Comparison of ENCODE assay signal across 18 mouse cellular contexts in genomic region chr7:135770051-135770450, GRCm38 (mm10). TPM values are rescaled to one million over a fixed set of nuclear protein-coding genes. Genes with fewer than 3 reads are reported as not detected.
A peak's percentile ranks its signal among the peaks of the same experiment; 100 is the strongest.
DNase-seq lines count a peak whose midpoint lies in the region; ATAC-seq lines count a peak whose summit lies in the region.
"Had no signal": no experiment of that assay in that cellular context is flagged by ENCODE, and none has a peak within 500 bp of the region (broad histone marks: within the 10 kb centered on the region; RNA-seq: fewer than 3 reads in every experiment).

No protein-coding gene starts in this region.

- H3K4me2 ChIP-seq in kidney, embryonic 15.5 days = no peak overlapping the region
- no peak overlapping the region for H3K4me2 ChIP-seq in neural tube, embryonic 14.5 days (ENCODE audit: low read depth, low read length)
- H3K4me2 ChIP-seq: limb, embryonic 12.5 days; liver, embryonic 15.5 days had no signal

- H3K9me3 ChIP-seq in kidney, embryonic 15.5 days (replicated peaks) = no peaks in the 10 kb centered on the region
- no peaks in the 10 kb centered on the region for H3K9me3 ChIP-seq in neural tube, embryonic 14.5 days (ENCODE audit: control insufficient read depth, low read length)
- H3K9me3 ChIP-seq: limb, embryonic 12.5 days; liver, embryonic 15.5 days had no signal

- no peak overlapping the region for H3K9ac ChIP-seq in kidney, embryonic 15.5 days
- H3K9ac ChIP-seq in neural tube, embryonic 14.5 days (replicated peaks; ENCODE audit: low read depth, low read length) = no peak overlapping the region
- H3K9ac ChIP-seq: forebrain, postnatal 0 days; limb, embryonic 12.5 days; liver, embryonic 15.5 days had no signal

- no peak overlapping the region for H3K27ac ChIP-seq in kidney, embryonic 15.5 days
- no peak overlapping the region; the same call in 1 of the 2 replicates for H3K27ac ChIP-seq in neural tube, embryonic 14.5 days (ENCODE audit: low read depth, low read length)
- H3K27ac ChIP-seq: hindbrain, postnatal 0 days; layer of hippocampus, adult 2 months; limb, embryonic 12.5 days; liver, embryonic 15.5 days had no signal

- peak; percentile 40; the same call in 1 of the 2 replicates for ATAC-seq in kidney, embryonic 15.5 days (replicated peaks; ENCODE audit: low FRiP score)
- ATAC-seq in neural tube, embryonic 14.5 days (ENCODE audit: low read depth) = 0 out of 2 replicates have a peak, but pooled peaks have one; percentile 25
- ATAC-seq: forebrain, postnatal 0 days had no signal

- no peak overlapping the region for H3K4me3 ChIP-seq in kidney, embryonic 15.5 days (replicated peaks)
- no peak overlapping the region for H3K4me3 ChIP-seq in neural tube, embryonic 14.5 days (ENCODE audit: low read depth, low read length)
- H3K4me3 ChIP-seq: layer of hippocampus, adult 2 months; limb, embryonic 12.5 days; liver, embryonic 15.5 days; myocyte had no signal

- WGBS in kidney, embryonic 15.5 days = 70% methylated on average over 6 of the region's 6 CpGs
- WGBS in neural tube, embryonic 14.5 days = 63% methylated on average over 6 of the region's 6 CpGs

- H3K4me1 ChIP-seq in kidney, embryonic 15.5 days = peaks cover 7% of the 10 kb centered on the region
- peaks cover 12% of the 10 kb centered on the region; the same call in 1 of the 2 replicates for H3K4me1 ChIP-seq in neural tube, embryonic 14.5 days (ENCODE audit: control insufficient read depth, insufficient read depth, low read length)
- H3K4me1 ChIP-seq: liver, embryonic 15.5 days had no signal

- DNase-seq in cerebellum, postnatal 14 days = peak; percentile 6 to 29
- DNase-seq in cerebellum, adult 9-10 months = no peak
- DNase-seq in kidney, postnatal 14 days = no peak
- no peak for DNase-seq in neural tube, embryonic 10.5 days (ENCODE audit: extremely low spot score, low spot score)
- peak; percentile 54 for DNase-seq in testis, postnatal 10 days (ENCODE audit: low spot score)
- DNase-seq in spleen, adult 12 weeks (ENCODE audit: low spot score) = no peak
- DNase-seq: cerebellum, adult 9-11 months; kidney, adult 2 months; midbrain, embryonic 14.5 days; thymus, adult 18-20 months had no signal

- 0 out of 2 replicates have a peak, but pooled peaks cover 3% of the 10 kb centered on the region for H3K27me3 ChIP-seq in kidney, embryonic 15.5 days
- no peaks in the 10 kb centered on the region for H3K27me3 ChIP-seq in neural tube, embryonic 14.5 days (ENCODE audit: control insufficient read depth, insufficient read depth, low read length)

- no peaks in the 10 kb centered on the region for H3K36me3 ChIP-seq in kidney, embryonic 15.5 days
- H3K36me3 ChIP-seq in neural tube, embryonic 14.5 days (ENCODE audit: control insufficient read depth, insufficient read depth, low read length) = no peaks in the 10 kb centered on the region
- H3K36me3 ChIP-seq: limb, embryonic 12.5 days; liver, embryonic 15.5 days had no signal

RNA-seq across cellular contexts. Expression of gene Mki67, which starts 53.9 kb away (rescaled TPM):
- 38.7 and 41.8 TPM in 2 replicates for polyA plus RNA-seq in kidney, embryonic 15.5 days (2015; fragmentation: Nextera tagmentation; extraction: Ambion mirVana)
- polyA plus RNA-seq in neural tube, embryonic 14.5 days (2014; fragmentation: Nextera tagmentation; extraction: Ambion mirVana) = 3.7 and 5.3 TPM in 2 replicates

Comparison
In these comparisons a context has a peak if more than half of its experiments do, and no peak if none do; other contexts are left out.
1. DNase-seq: peak in cerebellum, postnatal 14 days (2 of 2) and testis, postnatal 10 days (single experiment); none in cerebellum, adult 9-10 months (single experiment), kidney, postnatal 14 days (single experiment), neural tube, embryonic 10.5 days (single experiment) and spleen, adult 12 weeks (single experiment).